Mouse (Mus musculus): ENCODE results near the gene Uso1. TPM values are rescaled to one million over a fixed set of nuclear protein-coding genes. Genes with fewer than 3 reads are reported as not detected.

The Uso1 gene
- polyA plus RNA-seq, 1 experiment from 2014 or later, result 35.6 TPM

Other genes with a start within 250 kb of the Uso1 start
- 44.0 and 45.8 TPM in 2 replicates for gene Rchy1, start 174.9 kb upstream of the Uso1 start, polyA plus RNA-seq (2016; fragmentation: Nextera tagmentation; extraction: Ambion mirVana)
- not detected in 2 replicates for gene Odaph, start 150.5 kb upstream of the Uso1 start, polyA plus RNA-seq (2016; fragmentation: Nextera tagmentation; extraction: Ambion mirVana)
- 0.25 and 0.35 TPM in 2 replicates for gene Cdkl2, start 94.1 kb upstream of the Uso1 start, polyA plus RNA-seq (2016; fragmentation: Nextera tagmentation; extraction: Ambion mirVana)
- 84.0 and 87.0 TPM in 2 replicates for gene G3bp2, start 54.2 kb upstream of the Uso1 start, polyA plus RNA-seq (2016; fragmentation: Nextera tagmentation; extraction: Ambion mirVana)
- not detected in 2 replicates for gene U90926, start 77.5 kb downstream of the Uso1 start, polyA plus RNA-seq (2016; fragmentation: Nextera tagmentation; extraction: Ambion mirVana)
- not detected in 2 replicates for gene Ppef2, start 118.3 kb downstream of the Uso1 start, polyA plus RNA-seq (2016; fragmentation: Nextera tagmentation; extraction: Ambion mirVana)
- gene Naaa, start 140.2 kb downstream of the Uso1 start, polyA plus RNA-seq (2016; fragmentation: Nextera tagmentation; extraction: Ambion mirVana), result 3.0 TPM in 2 replicates
- gene Sdad1, start 172.5 kb downstream of the Uso1 start, polyA plus RNA-seq (2016; fragmentation: Nextera tagmentation; extraction: Ambion mirVana), result 35.1 and 36.3 TPM in 2 replicates
- gene Cxcl9, start 190.1 kb downstream of the Uso1 start, polyA plus RNA-seq (2016; fragmentation: Nextera tagmentation; extraction: Ambion mirVana), result not detected in 2 replicates
- 0.78 and 1.0 TPM in 2 replicates for gene Art3, start 193.9 kb downstream of the Uso1 start, polyA plus RNA-seq (2016; fragmentation: Nextera tagmentation; extraction: Ambion mirVana)
- gene Cxcl10, start 211.0 kb downstream of the Uso1 start, polyA plus RNA-seq (2016; fragmentation: Nextera tagmentation; extraction: Ambion mirVana), result 6.6 and 6.7 TPM in 2 replicates

Data from liver, embryonic 12.5 days (tissue).